Mouse (Mus musculus) kidney, postnatal 0 days (tissue): ENCODE results near the gene Lrguk. TPM values are rescaled to one million over a fixed set of nuclear protein-coding genes. Genes with fewer than 3 reads are reported as not detected.

Source experiments
- ATAC-seq: fragments of 200-750 bp; cut with Nextera tagmentation; replicated peaks from 2 replicates; pipeline ENCODE4 v1.8.0; 2017; ENCODE audit warnings: low read depth, moderate number of reproducible peaks, moderate TSS enrichment, moderate library complexity; ENCODE audit not compliant: low FRiP score
- DNase-seq: peaks from one replicate; pipeline ENCODE4 v3.0.0-alpha.2; 2016; ENCODE audit warnings: low spot score
- H3K27ac ChIP-seq: fragments of 300-500 bp; sonication (generic); 2 replicates; pipeline ENCODE4 v1.5.1; 2014; ENCODE audit warnings: mild to moderate bottlenecking
- H3K27me3 ChIP-seq: fragments of 300-500 bp; sonication (generic); 2 replicates; pipeline ENCODE4 v1.6.1; 2014; ENCODE audit warnings: low read length, mixed read lengths; ENCODE audit not compliant: insufficient read depth
- H3K36me3 ChIP-seq: fragments of 300-500 bp; sonication (generic); 2 replicates; pipeline ENCODE4 v1.6.1; 2014; ENCODE audit warnings: low read length, mixed read lengths; ENCODE audit not compliant: insufficient read depth
- H3K4me1 ChIP-seq: fragments of 300-500 bp; sonication (generic); replicated peaks from 2 replicates; pipeline ENCODE4 v1.6.1; 2014; ENCODE audit warnings: antibody characterized with exemption, low read length, mixed read lengths; ENCODE audit not compliant: insufficient read depth
- H3K4me2 ChIP-seq: fragments of 300-500 bp; sonication (generic); 2 replicates; pipeline ENCODE4 v1.6.1; 2014; ENCODE audit warnings: mild to moderate bottlenecking, low read length, moderate library complexity, mixed read lengths
- H3K4me3 ChIP-seq: fragments of 300-500 bp; sonication (generic); replicated peaks from 2 replicates; pipeline ENCODE4 v1.5.1; 2014; ENCODE audit warnings: low read depth, low read length
- H3K9ac ChIP-seq: fragments of 300-500 bp; sonication (generic); 2 replicates; pipeline ENCODE4 v1.6.1; 2014; ENCODE audit warnings: low read depth, low read length
- H3K9me3 ChIP-seq: fragments of 300-500 bp; sonication (generic); replicated peaks from 2 replicates; pipeline ENCODE4 v1.6.1; 2016; ENCODE audit warnings: low read length, inconsistent platforms, mixed read lengths
- CTCF ChIP-seq: IDR thresholded peaks from 2 replicates; pipeline ENCODE4 v1.5.1; 2016; ENCODE audit warnings: antibody characterized with exemption, low read depth, mild to moderate bottlenecking, moderate library complexity
- WGBS: fragments of 180-500 bp; shearing (Covaris S2); extraction: QIAGEN DNeasy Blood & Tissue Kit; methylation state at CpG from one replicate; pipeline ENCODE4 v1.1.7; 2014; 5-methylcytosine and 5-hydroxymethylcytosine counted together
- polyA plus RNA-seq: library from polyadenylated mRNA; unstranded; fragments of >200 nt; fragmentation: Nextera tagmentation; extraction: Ambion mirVana; gene quantifications from 2 replicates; pipeline ENCODE4 v1.2.1, GENCODE M21; 2015

The Lrguk gene
- polyA plus RNA-seq, 1 experiment from 2014 or later: 1.2 TPM

DNA sequence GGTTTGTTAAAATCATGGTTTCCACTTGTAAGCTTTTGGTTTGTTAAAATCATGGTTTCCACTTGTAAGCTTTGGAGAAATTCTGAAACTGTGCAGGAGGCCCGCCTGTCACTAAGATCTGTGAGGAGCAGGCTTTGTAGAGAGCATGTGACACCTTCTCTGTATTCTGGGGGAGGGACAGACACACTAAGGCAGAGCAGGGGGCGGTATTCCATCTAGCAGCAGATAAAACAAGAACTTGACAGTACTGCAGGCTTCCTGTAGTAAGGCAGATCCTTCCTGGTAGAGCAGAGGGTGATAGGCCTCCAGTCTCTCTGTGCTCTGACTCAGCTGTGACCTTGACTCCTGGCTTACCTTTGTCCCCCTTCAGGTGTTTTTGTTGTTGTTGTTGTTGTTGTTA is 100.0 kb downstream of the Lrguk start:
- ATAC-seq: no peak
- Histone ChIP-seq H3K27ac (no peak overlapping the region), H3K4me2 (no peak overlapping the region), H3K27me3 (no peaks in the 10 kb centered on the region), H3K4me3 (no peak overlapping the region), H3K9ac (no peak overlapping the region), H3K36me3 (no peaks in the 10 kb centered on the region), H3K4me1 (no peaks in the 10 kb centered on the region), H3K9me3 (no peaks in the 10 kb centered on the region)
- DNase-seq: no peak
- WGBS: 52% methylated on average over 2 of the region's 2 CpGs
- TF ChIP-seq CTCF: no peak

- no peak overlapping the region for H3K4me2 ChIP-seq
- H3K27ac ChIP-seq: no peak overlapping the region
- TF ChIP-seq CTCF: no peak
- no peaks in the 10 kb centered on the region for H3K36me3 ChIP-seq
- H3K9ac ChIP-seq: no peak overlapping the region
- WGBS: 89% methylated on average over 9 of the region's 9 CpGs
- H3K9me3 ChIP-seq: no peaks in the 10 kb centered on the region
- no peak for ATAC-seq
- no peak overlapping the region for H3K4me3 ChIP-seq
- H3K4me1 ChIP-seq: no peaks in the 10 kb centered on the region
- no peak for DNase-seq
- H3K27me3 ChIP-seq: no peaks in the 10 kb centered on the region
These were observed 103.1 kb downstream of the Lrguk start for GRCm38 (mm10) chr6:34132391-34132790.

DNA sequence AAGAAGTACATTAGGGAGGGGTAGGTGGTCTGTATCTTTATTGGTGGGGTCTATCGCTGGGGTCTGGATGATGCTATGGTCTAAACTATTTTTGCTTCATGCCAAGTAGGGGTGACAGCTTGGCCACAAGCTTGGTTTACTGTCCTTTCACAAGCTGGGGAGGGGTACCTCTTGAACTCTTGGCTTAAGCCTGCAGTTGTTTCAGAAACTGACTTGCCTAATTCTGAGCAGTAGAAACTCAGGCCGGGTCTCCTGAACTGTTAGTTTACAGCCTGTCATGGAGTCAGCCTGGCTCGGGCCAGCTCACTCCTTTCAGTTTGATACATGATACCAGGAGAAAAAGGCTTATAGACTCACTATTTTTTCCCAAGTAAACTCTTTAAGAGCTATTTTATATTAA is 109.1 kb downstream of the Lrguk start:
- DNase-seq: no peak
- no peak overlapping the region for H3K9ac ChIP-seq
- ATAC-seq: no peak
- H3K27ac ChIP-seq: no peak overlapping the region
- TF ChIP-seq CTCF: no peak
- no peaks in the 10 kb centered on the region for H3K9me3 ChIP-seq
- H3K4me3 ChIP-seq: no peak overlapping the region
- H3K36me3 ChIP-seq: no peaks in the 10 kb centered on the region
- WGBS: 47% methylated on average over 3 of the region's 3 CpGs
- no peak overlapping the region for H3K4me2 ChIP-seq
- no peaks in the 10 kb centered on the region for H3K27me3 ChIP-seq
- H3K4me1 ChIP-seq: no peaks in the 10 kb centered on the region

DNA sequence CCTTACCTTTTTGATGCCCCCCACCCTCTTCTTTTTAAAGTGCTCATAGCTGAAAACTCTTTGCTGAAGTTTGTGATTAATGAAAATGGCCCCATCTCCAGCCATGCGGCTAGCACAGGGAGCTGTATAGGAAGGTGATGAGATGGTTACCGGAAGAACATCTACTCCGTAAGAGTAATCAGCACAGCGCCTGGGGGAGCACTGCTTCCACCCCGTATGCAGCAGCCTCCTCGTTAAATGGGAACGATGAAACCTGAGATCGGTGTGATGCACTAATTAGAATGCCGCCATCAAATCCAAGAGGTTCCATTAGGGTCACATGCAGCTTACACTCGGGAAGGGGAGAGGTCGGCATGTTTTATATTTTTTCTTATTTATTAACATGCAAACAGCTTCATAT is 113.7 kb downstream of the Lrguk start:
- TF ChIP-seq CTCF: no peak
- no peak for ATAC-seq
- H3K27me3 ChIP-seq: no peaks in the 10 kb centered on the region
- DNase-seq: no peak
- H3K9me3 ChIP-seq: no peaks in the 10 kb centered on the region
- 58% methylated on average over 11 of the region's 11 CpGs for WGBS
- H3K36me3 ChIP-seq: no peaks in the 10 kb centered on the region
- H3K27ac ChIP-seq: no peak overlapping the region
- no peak overlapping the region for H3K4me2 ChIP-seq
- no peak overlapping the region for H3K4me3 ChIP-seq
- H3K9ac ChIP-seq: no peak overlapping the region
- no peaks in the 10 kb centered on the region for H3K4me1 ChIP-seq

GRCm38 (mm10) chr6:34146042-34146441 is 116.8 kb downstream of the Lrguk start:
- Histone ChIP-seq H3K27me3 (no peaks in the 10 kb centered on the region), H3K36me3 (no peaks in the 10 kb centered on the region), H3K27ac (peak overlapping the region; percentile 7; the same call in 1 of the 2 replicates), H3K9ac (no peak overlapping the region), H3K4me2 (no peak overlapping the region), H3K4me3 (no peak overlapping the region), H3K4me1 (no peaks in the 10 kb centered on the region), H3K9me3 (no peaks in the 10 kb centered on the region)
- ATAC-seq (no peak), DNase-seq (peak; percentile 79)
- no peak for TF ChIP-seq CTCF
- 25% methylated on average over 6 of the region's 6 CpGs for WGBS

GRCm38 (mm10) chr6:34148021-34148420 is 118.8 kb downstream of the Lrguk start:
- no peaks in the 10 kb centered on the region for H3K27me3 ChIP-seq
- H3K9ac ChIP-seq: no peak overlapping the region
- H3K36me3 ChIP-seq: no peaks in the 10 kb centered on the region
- TF ChIP-seq CTCF: no peak
- no peak overlapping the region for H3K4me2 ChIP-seq
- H3K4me3 ChIP-seq: no peak overlapping the region
- ATAC-seq (no peak), DNase-seq (no peak)
- H3K9me3 ChIP-seq: no peaks in the 10 kb centered on the region
- no peak overlapping the region for H3K27ac ChIP-seq
- H3K4me1 ChIP-seq: peaks cover 6% of the 10 kb centered on the region
- 90% methylated on average over 3 of the region's 3 CpGs for WGBS

DNA sequence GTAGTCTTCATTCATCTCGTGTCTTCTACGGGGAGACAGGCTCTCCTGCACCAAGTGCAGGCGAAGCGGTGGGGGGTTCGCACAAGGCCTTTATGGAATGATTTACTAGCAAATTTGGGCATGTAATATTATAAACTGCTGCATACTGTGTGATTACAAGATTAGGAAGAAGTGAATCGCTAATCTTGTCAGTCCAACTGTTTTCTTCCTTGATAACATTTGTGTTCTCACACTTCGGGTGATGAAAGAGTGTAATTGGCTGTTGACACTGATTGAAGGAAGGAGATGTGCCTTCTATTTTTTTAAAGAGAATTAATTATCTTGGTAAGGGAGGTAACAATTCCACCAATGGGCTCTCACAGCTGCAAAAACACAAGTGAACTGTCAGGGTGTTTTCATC is 119.4 kb downstream of the Lrguk start:
- TF ChIP-seq CTCF: no peak
- no peak overlapping the region for H3K4me2 ChIP-seq
- no peaks in the 10 kb centered on the region for H3K9me3 ChIP-seq
- H3K9ac ChIP-seq: no peak overlapping the region
- H3K4me1 ChIP-seq: peaks cover 12% of the 10 kb centered on the region
- no peaks in the 10 kb centered on the region for H3K27me3 ChIP-seq
- no peak overlapping the region for H3K27ac ChIP-seq
- DNase-seq (no peak), ATAC-seq (no peak)
- H3K36me3 ChIP-seq: no peaks in the 10 kb centered on the region
- 57% methylated on average over 7 of the region's 7 CpGs for WGBS
- no peak overlapping the region for H3K4me3 ChIP-seq
